Mouse (Mus musculus): ENCODE results near the gene Rdh19. TPM values are rescaled to one million over a fixed set of nuclear protein-coding genes. Genes with fewer than 3 reads are reported as not detected.
"Not testable (repeated sequence)": the region's sequence is repeated elsewhere in the genome, so short reads cannot be mapped to it uniquely, and the experiment has no call there.

Gene Rdh19
- polyA plus RNA-seq (2012; rRNA removed): not detected in 2 replicates

DNA sequence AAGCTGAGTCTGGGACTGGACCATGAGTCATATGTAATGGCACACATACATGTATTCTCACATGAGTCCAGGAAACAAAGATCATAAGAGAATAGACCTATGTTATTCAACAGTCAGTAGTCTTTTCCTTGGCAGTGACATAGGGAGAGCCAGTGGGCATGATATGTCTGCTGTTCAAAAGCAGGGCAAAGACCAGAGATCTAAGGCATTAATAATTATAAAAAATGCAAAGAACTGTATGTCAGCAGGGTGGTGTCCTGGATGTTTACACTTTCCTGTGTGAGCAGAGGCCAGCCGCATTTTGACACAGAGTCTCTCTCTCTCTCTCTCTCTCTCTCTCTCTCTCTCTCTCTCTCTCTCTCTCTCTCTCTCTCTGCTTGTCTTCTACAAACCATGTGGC, at the start of gene Rdh19:
Gene Rdh19 (plus strand): TSS at position 301 of the 400 bp plus-strand sequence.
- TF ChIP-seq CTCF (IDR thresholded peaks at IDR 0.05; ENCODE audit: control insufficient read depth, insufficient read depth, insufficient replicate concordance, low read depth, low read length) (no peak), POLR2A (IDR thresholded peaks at IDR 0.05; ENCODE audit: control insufficient read depth, low read depth, low read length) (no peak)
- Histone ChIP-seq H3K36me3 (ENCODE audit: control insufficient read depth, insufficient read depth, low read length) (no peaks in the 10 kb centered on the region), H3K27ac (ENCODE audit: control insufficient read depth, insufficient read depth, low read depth, low read length) (no peak within 1 kb of the TSS), H3K27me3 (ENCODE audit: control insufficient read depth, insufficient read depth, low read length) (no peaks in the 10 kb centered on the region), H3K4me1 (ENCODE audit: control insufficient read depth, insufficient read depth, low read length) (no peaks in the 10 kb centered on the region), H3K4me3 (ENCODE audit: control insufficient read depth, low read depth, low read length) (no peak within 1 kb of the TSS)

- Histone ChIP-seq H3K36me3 (ENCODE audit: control insufficient read depth, insufficient read depth, low read length) (no peaks in the 10 kb centered on the region), H3K27me3 (ENCODE audit: control insufficient read depth, insufficient read depth, low read length) (no peaks in the 10 kb centered on the region), H3K4me3 (ENCODE audit: control insufficient read depth, low read depth, low read length) (no peak within 1 kb of the TSS), H3K27ac (ENCODE audit: control insufficient read depth, insufficient read depth, low read depth, low read length) (no peak within 1 kb of the TSS), H3K4me1 (ENCODE audit: control insufficient read depth, insufficient read depth, low read length) (no peaks in the 10 kb centered on the region)
- TF ChIP-seq POLR2A (IDR thresholded peaks at IDR 0.05; ENCODE audit: control insufficient read depth, low read depth, low read length): no peak
- no peak for TF ChIP-seq CTCF (IDR thresholded peaks at IDR 0.05; ENCODE audit: control insufficient read depth, insufficient read depth, insufficient replicate concordance, low read depth, low read length)
These were observed 48.8 kb upstream of the Rdh19 start, which contains the start of gene Rdh16 for GRCm38 (mm10) chr10:127800891-127801290. Rdh16 (plus strand) TSS chr10:127801152.

- no peak for TF ChIP-seq CTCF (IDR thresholded peaks at IDR 0.05; ENCODE audit: control insufficient read depth, insufficient read depth, insufficient replicate concordance, low read depth, low read length)
- TF ChIP-seq POLR2A (IDR thresholded peaks at IDR 0.05; ENCODE audit: control insufficient read depth, low read depth, low read length): no peak
- H3K4me3 ChIP-seq (ENCODE audit: control insufficient read depth, low read depth, low read length): no peak overlapping the region
- no peaks in the 10 kb centered on the region for H3K27me3 ChIP-seq (ENCODE audit: control insufficient read depth, insufficient read depth, low read length)
- no peaks in the 10 kb centered on the region for H3K4me1 ChIP-seq (ENCODE audit: control insufficient read depth, insufficient read depth, low read length)
- no peak overlapping the region for H3K27ac ChIP-seq (ENCODE audit: control insufficient read depth, insufficient read depth, low read depth, low read length)
- no peaks in the 10 kb centered on the region for H3K36me3 ChIP-seq (ENCODE audit: control insufficient read depth, insufficient read depth, low read length)
These were observed 48.1 kb upstream of the Rdh19 start for GRCm38 (mm10) chr10:127801612-127802011.

DNA sequence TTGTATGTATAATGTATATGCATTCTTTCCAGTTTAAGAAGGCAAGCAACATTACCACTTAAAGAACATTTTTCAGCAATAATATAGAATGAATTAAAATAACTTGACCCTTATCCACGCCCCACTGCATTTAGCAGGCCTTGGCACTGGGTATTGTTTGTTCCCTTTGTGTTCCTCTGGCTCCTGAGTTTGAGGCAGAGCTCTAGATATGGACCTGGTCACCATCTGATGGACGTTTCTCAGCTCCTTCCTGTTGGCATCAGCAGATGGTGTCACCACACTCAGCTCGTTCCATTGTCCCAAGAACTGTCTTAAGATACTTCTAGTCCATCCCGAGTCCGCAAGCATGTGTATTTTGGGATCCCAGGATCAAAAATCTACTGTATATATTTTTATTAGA, 47.5 kb upstream of the Rdh19 start:
- no peak for TF ChIP-seq CTCF (IDR thresholded peaks at IDR 0.05; ENCODE audit: control insufficient read depth, insufficient read depth, insufficient replicate concordance, low read depth, low read length)
- H3K36me3 ChIP-seq (ENCODE audit: control insufficient read depth, insufficient read depth, low read length): no peaks in the 10 kb centered on the region
- H3K4me3 ChIP-seq (ENCODE audit: control insufficient read depth, low read depth, low read length): no peak overlapping the region
- H3K27me3 ChIP-seq (ENCODE audit: control insufficient read depth, insufficient read depth, low read length): no peaks in the 10 kb centered on the region
- no peaks in the 10 kb centered on the region for H3K4me1 ChIP-seq (ENCODE audit: control insufficient read depth, insufficient read depth, low read length)
- no peak overlapping the region for H3K27ac ChIP-seq (ENCODE audit: control insufficient read depth, insufficient read depth, low read depth, low read length)

- H3K4me1 ChIP-seq (ENCODE audit: control insufficient read depth, insufficient read depth, low read length): no peaks in the 10 kb centered on the region
- H3K27me3 ChIP-seq (ENCODE audit: control insufficient read depth, insufficient read depth, low read length): no peaks in the 10 kb centered on the region
- H3K27ac ChIP-seq (ENCODE audit: control insufficient read depth, insufficient read depth, low read depth, low read length): no peak overlapping the region
- no peak for TF ChIP-seq POLR2A (IDR thresholded peaks at IDR 0.05; ENCODE audit: control insufficient read depth, low read depth, low read length)
- TF ChIP-seq CTCF (IDR thresholded peaks at IDR 0.05; ENCODE audit: control insufficient read depth, insufficient read depth, insufficient replicate concordance, low read depth, low read length): no peak
- H3K4me3 ChIP-seq (ENCODE audit: control insufficient read depth, low read depth, low read length): no peak overlapping the region
- H3K36me3 ChIP-seq (ENCODE audit: control insufficient read depth, insufficient read depth, low read length): no peaks in the 10 kb centered on the region
These were observed 45.3 kb upstream of the Rdh19 start for GRCm38 (mm10) chr10:127804416-127804815.

DNA sequence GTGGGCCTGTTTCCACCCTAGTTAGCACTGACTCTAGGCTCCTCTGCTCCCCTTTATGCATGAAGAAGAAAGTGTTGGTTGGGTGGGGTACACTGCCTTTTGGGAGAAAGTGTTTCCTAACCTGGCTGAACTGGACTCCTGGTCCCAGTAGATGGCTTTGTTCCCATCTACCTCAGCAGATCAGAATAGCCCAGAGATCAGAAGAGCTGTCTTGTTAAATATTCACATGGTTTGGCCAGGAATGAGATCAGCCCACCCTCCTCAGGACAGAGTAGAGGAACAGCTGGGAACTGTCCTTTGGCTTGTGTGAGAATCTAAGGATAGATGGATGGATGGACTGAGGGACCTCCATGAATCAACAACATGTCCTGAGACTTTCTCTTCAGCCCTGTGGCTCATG, 33.8 kb upstream of the Rdh19 start:
- Histone ChIP-seq H3K4me1 (ENCODE audit: control insufficient read depth, insufficient read depth, low read length) (no peaks in the 10 kb centered on the region), H3K27ac (ENCODE audit: control insufficient read depth, insufficient read depth, low read depth, low read length) (no peak overlapping the region), H3K36me3 (ENCODE audit: control insufficient read depth, insufficient read depth, low read length) (no peaks in the 10 kb centered on the region), H3K27me3 (ENCODE audit: control insufficient read depth, insufficient read depth, low read length) (no peaks in the 10 kb centered on the region), H3K4me3 (ENCODE audit: control insufficient read depth, low read depth, low read length) (no peak overlapping the region)
- TF ChIP-seq CTCF (IDR thresholded peaks at IDR 0.05; ENCODE audit: control insufficient read depth, insufficient read depth, insufficient replicate concordance, low read depth, low read length): no peak
- TF ChIP-seq POLR2A (IDR thresholded peaks at IDR 0.05; ENCODE audit: control insufficient read depth, low read depth, low read length): no peak

GRCm38 (mm10) chr10:127817268-127817910, 32.3 kb upstream of the Rdh19 start:
- not testable (repeated sequence) for H3K36me3 ChIP-seq (ENCODE audit: control insufficient read depth, insufficient read depth, low read length); H3K27me3 ChIP-seq (ENCODE audit: control insufficient read depth, insufficient read depth, low read length); H3K27ac ChIP-seq (ENCODE audit: control insufficient read depth, insufficient read depth, low read depth, low read length); H3K4me3 ChIP-seq (ENCODE audit: control insufficient read depth, low read depth, low read length); H3K4me1 ChIP-seq (ENCODE audit: control insufficient read depth, insufficient read depth, low read length)

DNA sequence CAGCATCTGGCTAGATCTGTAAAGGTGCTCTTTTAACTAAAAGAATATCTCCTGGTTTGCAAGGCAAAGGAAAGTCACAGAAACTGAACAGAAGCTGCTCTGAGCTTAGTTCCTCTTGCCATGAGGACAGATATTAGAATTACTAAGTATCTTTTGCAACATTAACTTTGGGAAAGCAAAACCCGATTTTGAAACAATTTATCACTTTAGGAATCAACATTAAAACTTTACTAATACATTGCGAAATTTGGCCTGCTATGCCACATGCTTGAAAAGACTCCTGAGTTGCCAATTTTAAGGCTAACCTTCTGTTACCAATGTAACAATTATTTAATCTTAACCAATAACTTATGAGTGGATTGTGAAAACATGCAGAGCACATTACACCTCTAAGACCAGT, 27.9 kb upstream of the Rdh19 start:
- not testable (repeated sequence) for H3K4me3 ChIP-seq (ENCODE audit: control insufficient read depth, low read depth, low read length); H3K4me1 ChIP-seq (ENCODE audit: control insufficient read depth, insufficient read depth, low read length); H3K27me3 ChIP-seq (ENCODE audit: control insufficient read depth, insufficient read depth, low read length); H3K27ac ChIP-seq (ENCODE audit: control insufficient read depth, insufficient read depth, low read depth, low read length); H3K36me3 ChIP-seq (ENCODE audit: control insufficient read depth, insufficient read depth, low read length)
